Mouse (Mus musculus) intestine, embryonic 14.5 days (tissue): ENCODE results near the gene Paqr7. TPM values are rescaled to one million over a fixed set of nuclear protein-coding genes. Genes with fewer than 3 reads are reported as not detected.

Experiments used
- ATAC-seq: fragments of 200-750 bp; cut with Nextera tagmentation; replicated peaks from 2 replicates; pipeline ENCODE4 v1.8.0; 2017; ENCODE audit warnings: low read depth, moderate number of reproducible peaks, moderate TSS enrichment, moderate library complexity; ENCODE audit not compliant: low FRiP score, low TSS enrichment
- DNase-seq: peaks from one replicate; pipeline ENCODE4 v3.0.0-alpha.2; 2018; ENCODE audit warnings: low spot score
- H3K27ac ChIP-seq: fragments of 300-500 bp; sonication (generic); 2 replicates; pipeline ENCODE4 v1.5.1; 2014; ENCODE audit warnings: low read depth, mild to moderate bottlenecking, control low read depth
- H3K27me3 ChIP-seq: fragments of 300-500 bp; sonication (generic); replicated peaks from 2 replicates; pipeline ENCODE4 v1.6.1; 2014; ENCODE audit warnings: low read length, control low read depth; ENCODE audit not compliant: control insufficient read depth, insufficient read depth
- H3K36me3 ChIP-seq: fragments of 300-500 bp; sonication (generic); 2 replicates; pipeline ENCODE4 v1.6.1; 2014; ENCODE audit warnings: low read length, control low read depth; ENCODE audit not compliant: control insufficient read depth, insufficient read depth
- H3K4me1 ChIP-seq: fragments of 300-500 bp; sonication (generic); replicated peaks from 2 replicates; pipeline ENCODE4 v1.6.1; 2014; ENCODE audit warnings: low read length, control low read depth, mixed read lengths; ENCODE audit not compliant: control insufficient read depth, insufficient read depth
- H3K4me2 ChIP-seq: fragments of 300-500 bp; sonication (generic); 2 replicates; pipeline ENCODE4 v1.6.1; 2014; ENCODE audit warnings: low read length
- H3K4me3 ChIP-seq: fragments of 300-500 bp; sonication (generic); 2 replicates; pipeline ENCODE4 v1.5.1; 2014; ENCODE audit warnings: low read depth, low read length, control low read depth, mixed read lengths
- H3K9ac ChIP-seq: fragments of 300-500 bp; sonication (generic); 2 replicates; pipeline ENCODE4 v1.6.1; 2014; ENCODE audit warnings: mild to moderate bottlenecking, low read length
- H3K9me3 ChIP-seq: fragments of 300-500 bp; sonication (generic); 2 replicates; pipeline ENCODE4 v1.6.1; 2016; ENCODE audit warnings: low read length, control low read depth; ENCODE audit not compliant: control insufficient read depth
- WGBS: fragments of 180-500 bp; shearing (Covaris S2); extraction: QIAGEN DNeasy Blood & Tissue Kit; methylation state at CpG from one replicate; pipeline ENCODE4 v1.1.7; 2014; 5-methylcytosine and 5-hydroxymethylcytosine counted together
- polyA plus RNA-seq: library from polyadenylated mRNA; unstranded; fragments of >200 nt; fragmentation: Nextera tagmentation; extraction: Ambion mirVana; gene quantifications from 2 replicates; pipeline ENCODE4 v1.2.1, GENCODE M21; 2014

Gene Paqr7
- polyA plus RNA-seq, 1 experiment from 2014 or later = 2.1 TPM

DNA sequence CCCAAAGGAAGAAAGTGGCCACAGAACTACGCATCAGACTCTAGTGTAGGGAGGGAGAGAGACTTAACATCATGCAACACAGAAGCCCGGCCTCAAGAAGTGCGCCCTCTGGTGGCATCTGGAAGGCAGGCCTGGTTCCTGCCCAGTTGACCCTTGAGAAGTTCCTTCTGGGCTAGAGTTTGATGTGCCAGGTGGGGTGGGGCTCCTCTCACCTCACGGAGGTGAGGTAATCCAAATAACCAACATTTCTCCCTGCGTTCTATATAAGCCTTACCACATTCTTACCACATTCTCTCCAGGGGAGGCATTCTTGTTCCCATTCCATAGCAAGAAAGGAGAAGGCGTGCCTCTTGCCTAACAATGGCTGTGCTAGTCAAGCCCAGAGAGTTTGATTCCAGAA is 15.6 kb upstream of the Paqr7 start:
- Histone ChIP-seq H3K4me3 (no peak overlapping the region), H3K9ac (no peak overlapping the region), H3K27ac (no peak overlapping the region), H3K4me1 (no peaks in the 10 kb centered on the region), H3K27me3 (no peaks in the 10 kb centered on the region), H3K9me3 (no peaks in the 10 kb centered on the region), H3K4me2 (no peak overlapping the region), H3K36me3 (peaks cover 8% of the 10 kb centered on the region; the same call in 1 of the 2 replicates)
- 23% methylated on average over 6 of the region's 6 CpGs for WGBS
- peak; percentile 85 for DNase-seq
- 0 out of 2 replicates have a peak, but pooled peaks have one; percentile 14 for ATAC-seq

DNA sequence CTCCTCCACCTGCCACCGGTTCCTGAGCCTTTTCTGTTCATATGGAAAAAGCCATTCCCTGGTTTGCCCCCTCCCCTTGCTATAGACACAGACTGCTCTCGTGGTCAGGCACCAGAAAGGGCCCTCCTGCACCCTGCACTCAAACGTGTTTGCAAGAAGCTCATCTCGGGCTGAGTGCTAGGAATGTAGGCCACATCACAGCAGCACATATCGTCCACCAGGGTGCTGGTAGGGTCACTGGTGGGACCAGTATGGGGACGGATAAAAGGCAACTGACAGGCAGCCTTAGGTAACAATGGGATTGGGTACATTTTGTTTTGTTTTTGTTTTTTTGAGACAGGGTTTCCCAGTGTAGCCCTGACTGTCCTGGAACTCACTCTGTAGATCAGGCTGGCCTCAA is 15.2 kb upstream of the Paqr7 start:
- 0 out of 2 replicates have a peak, but pooled peaks cover 8% of the 10 kb centered on the region for H3K36me3 ChIP-seq
- H3K9ac ChIP-seq = no peak overlapping the region
- H3K27me3 ChIP-seq = no peaks in the 10 kb centered on the region
- ATAC-seq (no peak), DNase-seq (no peak)
- H3K4me3 ChIP-seq = no peak overlapping the region
- WGBS = 59% methylated on average over 6 of the region's 6 CpGs
- no peak overlapping the region for H3K4me2 ChIP-seq
- H3K9me3 ChIP-seq = no peaks in the 10 kb centered on the region
- no peak overlapping the region for H3K27ac ChIP-seq
- no peaks in the 10 kb centered on the region for H3K4me1 ChIP-seq

GRCm38 (mm10) chr4:134482442-134482841 is 14.1 kb upstream of the Paqr7 start:
- 80% methylated on average over 8 of the region's 8 CpGs for WGBS
- no peak for ATAC-seq
- no peaks in the 10 kb centered on the region for H3K27me3 ChIP-seq
- H3K27ac ChIP-seq = no peak overlapping the region
- H3K4me3 ChIP-seq = no peak overlapping the region
- no peaks in the 10 kb centered on the region for H3K9me3 ChIP-seq
- no peaks in the 10 kb centered on the region for H3K36me3 ChIP-seq
- H3K4me1 ChIP-seq = no peaks in the 10 kb centered on the region
- no peak for DNase-seq
- no peak overlapping the region for H3K4me2 ChIP-seq
- no peak overlapping the region for H3K9ac ChIP-seq

DNA sequence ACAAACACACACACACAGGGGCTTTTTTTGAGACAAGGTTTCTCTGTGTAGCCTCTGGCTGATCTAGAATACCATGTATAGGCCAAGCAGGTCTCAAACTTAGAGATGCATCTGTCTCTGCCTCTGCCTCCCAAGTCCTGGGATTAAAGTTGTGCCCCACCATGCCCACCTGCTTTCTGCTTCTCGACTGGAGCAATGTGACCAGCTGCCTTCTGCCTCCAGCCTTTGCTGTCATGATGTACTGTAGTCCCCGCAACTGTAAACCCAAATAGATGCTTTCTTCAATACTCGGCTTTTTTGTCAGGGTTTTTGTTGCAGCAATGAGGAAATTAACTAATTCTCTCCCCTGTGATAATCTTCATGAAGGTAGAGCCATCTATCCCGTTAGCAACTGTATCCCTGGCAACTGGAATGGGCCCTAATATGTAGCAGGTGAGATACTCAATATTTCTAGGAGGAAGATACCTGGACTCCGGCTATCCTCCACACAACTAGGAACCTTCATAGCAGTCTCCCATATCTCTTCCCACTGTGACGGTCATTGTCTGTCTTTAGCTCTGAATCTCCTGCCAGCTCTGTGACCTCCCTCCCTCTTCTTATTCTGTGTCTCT is 13.3 kb upstream of the Paqr7 start:
- Histone ChIP-seq H3K4me3 (no peak overlapping the region), H3K27me3 (no peaks in the 10 kb centered on the region), H3K27ac (no peak overlapping the region), H3K4me1 (no peaks in the 10 kb centered on the region), H3K4me2 (no peak overlapping the region), H3K9me3 (no peaks in the 10 kb centered on the region), H3K9ac (no peak overlapping the region), H3K36me3 (no peaks in the 10 kb centered on the region)
- 61% methylated on average over 6 of the region's 6 CpGs for WGBS
- DNase-seq (no peak), ATAC-seq (no peak)

GRCm38 (mm10) chr4:134483696-134484095 is 12.8 kb upstream of the Paqr7 start:
- Histone ChIP-seq H3K4me3 (no peak overlapping the region), H3K27me3 (no peaks in the 10 kb centered on the region), H3K4me2 (no peak overlapping the region), H3K36me3 (no peaks in the 10 kb centered on the region), H3K27ac (no peak overlapping the region), H3K9me3 (no peaks in the 10 kb centered on the region), H3K9ac (no peak overlapping the region), H3K4me1 (no peaks in the 10 kb centered on the region)
- ATAC-seq (no peak), DNase-seq (no peak)
- 37% methylated on average over 6 of the region's 6 CpGs for WGBS

GRCm38 (mm10) chr4:134484231-134484630 is 12.3 kb upstream of the Paqr7 start:
- no peak overlapping the region for H3K9ac ChIP-seq
- H3K27ac ChIP-seq = no peak overlapping the region
- no peaks in the 10 kb centered on the region for H3K36me3 ChIP-seq
- DNase-seq = no peak
- 81% methylated on average over 10 of the region's 10 CpGs for WGBS
- no peak for ATAC-seq
- H3K4me1 ChIP-seq = no peaks in the 10 kb centered on the region
- no peaks in the 10 kb centered on the region for H3K9me3 ChIP-seq
- no peak overlapping the region for H3K4me2 ChIP-seq
- H3K27me3 ChIP-seq = no peaks in the 10 kb centered on the region
- H3K4me3 ChIP-seq = no peak overlapping the region

- Histone ChIP-seq H3K4me3 (no peak overlapping the region), H3K9ac (no peak overlapping the region), H3K4me1 (no peaks in the 10 kb centered on the region), H3K27me3 (no peaks in the 10 kb centered on the region), H3K9me3 (no peaks in the 10 kb centered on the region), H3K27ac (no peak overlapping the region), H3K4me2 (no peak overlapping the region), H3K36me3 (no peaks in the 10 kb centered on the region)
- 76% methylated on average over 5 of the region's 5 CpGs for WGBS
- ATAC-seq (no peak), DNase-seq (no peak)
Observed at GRCm38 (mm10) chr4:134485151-134485900, 11.2 kb upstream of the Paqr7 start.

DNA sequence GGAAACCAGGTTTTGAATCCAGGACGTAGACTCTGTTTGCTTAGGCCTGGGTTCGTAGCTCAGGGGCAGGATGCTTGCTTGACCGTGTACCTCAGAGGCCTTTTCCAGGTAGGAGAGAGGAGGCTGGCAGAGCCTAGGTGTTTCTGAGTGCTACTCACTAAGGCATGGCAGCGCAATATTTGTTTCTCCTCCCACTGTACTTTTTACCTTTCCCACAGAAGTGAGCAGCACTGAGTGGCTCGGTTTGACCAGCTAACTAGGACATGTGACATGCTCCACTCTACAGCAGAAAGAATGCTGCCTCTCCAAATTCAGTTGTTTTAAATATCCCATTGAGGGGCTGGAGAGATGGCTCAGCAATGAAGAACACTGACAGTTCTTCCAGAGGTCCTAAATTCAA is 8.3 kb upstream of the Paqr7 start:
- no peaks in the 10 kb centered on the region for H3K4me1 ChIP-seq
- no peaks in the 10 kb centered on the region for H3K27me3 ChIP-seq
- H3K9me3 ChIP-seq = no peaks in the 10 kb centered on the region
- 91% methylated on average over 5 of the region's 5 CpGs for WGBS
- no peaks in the 10 kb centered on the region for H3K36me3 ChIP-seq
- H3K4me3 ChIP-seq = no peak overlapping the region
- H3K4me2 ChIP-seq = no peak overlapping the region
- H3K27ac ChIP-seq = no peak overlapping the region
- H3K9ac ChIP-seq = no peak overlapping the region
- DNase-seq = no peak
- no peak for ATAC-seq
